Mouse (Mus musculus): Measurements from ENCODE around the gene Dis3l2. TPM values are rescaled to one million over a fixed set of nuclear protein-coding genes. Genes with fewer than 3 reads are reported as not detected.
A peak's percentile ranks its signal among the peaks of the same experiment; 100 is the strongest.

Gene Dis3l2
- total and polyA plus RNA-seq, 3 experiments = 12.4 to 17.4 (median 16.5) TPM

- no peak for TF ChIP-seq POLR2AphosphoS2 (IDR thresholded peaks at IDR 0.05; ENCODE audit: low read depth, low read length)
- TF ChIP-seq CTCF (conservative IDR thresholded peaks at IDR 0.05 in 1 of 2, IDR thresholded peaks at IDR 0.05 in 1 of 2; ENCODE audit: low read depth in 2 of 2, low read length in 2 of 2) = peak in 1 of 2 experiments; percentile 23; a peak in 1 of 4 replicates
- TF ChIP-seq MEF2A (IDR thresholded peaks at IDR 0.05; ENCODE audit: borderline replicate concordance, low read depth, low read length) = no peak
These were observed 383.4 kb downstream of the Dis3l2 start for GRCm38 (mm10) chr1:87086964-87087363.

GRCm38 (mm10) chr1:87089251-87089650 is 385.6 kb downstream of the Dis3l2 start:
- Histone ChIP-seq H3K4me3 (replicated peaks in 1 of 3; ENCODE audit: low read depth in 2 of 3, low read length in 2 of 3, poor library complexity in 1 of 3) (no peak overlapping the region), H3K9ac (ENCODE audit: insufficient read depth, low read depth) (no peak overlapping the region), H3K36me3 (replicated peaks in 1 of 2; ENCODE audit: control insufficient read depth in 1 of 2, insufficient read depth in 1 of 2, low read length in 1 of 2) (no peaks in the 10 kb centered on the region), H3K4me2 (ENCODE audit: insufficient read depth, low read depth, poor library complexity, severe bottlenecking) (no peak overlapping the region), H3K79me2 (replicated peaks; ENCODE audit: control insufficient read depth, extremely low read depth, insufficient read depth, poor library complexity, severe bottlenecking) (no peaks in the 10 kb centered on the region), H3K4me1 (ENCODE audit: control insufficient read depth in 1 of 2, insufficient read depth in 2 of 2) (no peaks in the 10 kb centered on the region), H3K27me3 (replicated peaks) (peaks cover 2% of the 10 kb centered on the region), H3K9me3 (replicated peaks; ENCODE audit: low read length) (no peaks in the 10 kb centered on the region), H3K27ac (ENCODE audit: insufficient read depth, low read depth) (no peak overlapping the region)
- no peak for DNase-seq (ENCODE audit: extremely low read depth)
- dilution Hi-C loops (cut with MboI; ENCODE audit: extremely low pct_ligation_motif_present, extremely low pct_unique_long_range_greater_than_20kb, low sequenced_read_pairs) = no loop called here
- TF ChIP-seq ZMIZ1 (IDR thresholded peaks at IDR 0.05; ENCODE audit: low read depth, low read length) = no peak
- TF ChIP-seq SIN3A (IDR thresholded peaks at IDR 0.05; ENCODE audit: low read length) = no peak
- in situ Hi-C loops (cut with MboI; ENCODE audit: low pct_ligation_motif_present, low pct_unique_long_range_greater_than_20kb, low sequenced_read_pairs) = no loop called here

More at GRCm38 (mm10) chr1:87086964-87087363, 383.4 kb downstream of the Dis3l2 start:
- no peak for DNase-seq (ENCODE audit: extremely low read depth)
- peaks cover 2% of the 10 kb centered on the region for H3K27me3 ChIP-seq (replicated peaks)
- no peaks in the 10 kb centered on the region for H3K4me1 ChIP-seq (ENCODE audit: control insufficient read depth in 1 of 2, insufficient read depth in 2 of 2)
- no peaks in the 10 kb centered on the region for H3K79me2 ChIP-seq (replicated peaks; ENCODE audit: control insufficient read depth, extremely low read depth, insufficient read depth, poor library complexity, severe bottlenecking)
- no peaks in the 10 kb centered on the region for H3K36me3 ChIP-seq (replicated peaks in 1 of 2; ENCODE audit: control insufficient read depth in 1 of 2, insufficient read depth in 1 of 2, low read length in 1 of 2)
- no peak overlapping the region for H3K4me3 ChIP-seq (replicated peaks in 1 of 3; ENCODE audit: low read depth in 2 of 3, low read length in 2 of 3, poor library complexity in 1 of 3)
- dilution Hi-C loops (cut with MboI; ENCODE audit: extremely low pct_ligation_motif_present, extremely low pct_unique_long_range_greater_than_20kb, low sequenced_read_pairs) (no loop called here), in situ Hi-C loops (cut with MboI; ENCODE audit: low pct_ligation_motif_present, low pct_unique_long_range_greater_than_20kb, low sequenced_read_pairs) (no loop called here)
- no peak overlapping the region for H3K27ac ChIP-seq (ENCODE audit: insufficient read depth, low read depth)
- H3K4me2 ChIP-seq (ENCODE audit: insufficient read depth, low read depth, poor library complexity, severe bottlenecking) = no peak overlapping the region
- no peaks in the 10 kb centered on the region for H3K9me3 ChIP-seq (replicated peaks; ENCODE audit: low read length)
- no peak overlapping the region for H3K9ac ChIP-seq (ENCODE audit: insufficient read depth, low read depth)

DNA sequence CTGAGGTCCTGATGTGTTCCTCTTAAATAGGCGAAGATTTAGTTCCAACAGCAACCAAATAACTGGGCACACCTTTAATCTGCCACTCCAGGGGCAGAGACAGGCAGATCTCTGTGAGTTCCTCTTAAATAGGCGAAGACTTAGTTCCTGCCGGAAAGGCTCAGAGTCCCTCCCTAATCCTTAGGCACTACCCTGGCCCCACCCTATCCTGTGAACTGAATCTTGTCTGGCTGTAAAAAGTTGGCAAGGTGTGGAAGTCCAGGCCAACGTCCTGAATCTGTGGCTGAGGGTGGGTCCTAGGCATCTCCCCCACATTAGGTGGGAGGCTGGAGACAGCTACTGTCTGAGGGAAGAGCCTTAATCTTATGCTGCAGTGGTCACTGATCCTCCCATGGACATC is 386.2 kb downstream of the Dis3l2 start, which contains the start of gene Alppl2:
Gene Alppl2, minus strand, starts transcription at position 101 of the 400 bp plus-strand sequence.
- peaks cover 5% of the 10 kb centered on the region for H3K27me3 ChIP-seq (replicated peaks)
- no peak within 1 kb of the TSS for H3K9ac ChIP-seq (ENCODE audit: insufficient read depth, low read depth)
- H3K79me2 ChIP-seq (replicated peaks; ENCODE audit: control insufficient read depth, extremely low read depth, insufficient read depth, poor library complexity, severe bottlenecking) = no peaks in the 10 kb centered on the region
- no peaks in the 10 kb centered on the region for H3K36me3 ChIP-seq (replicated peaks in 1 of 2; ENCODE audit: control insufficient read depth in 1 of 2, insufficient read depth in 1 of 2, low read length in 1 of 2)
- TF ChIP-seq NELFE (IDR thresholded peaks at IDR 0.05; ENCODE audit: low read depth, low read length) (no peak), ZNF384 (IDR thresholded peaks at IDR 0.05; ENCODE audit: low read depth, low read length) (no peak), CHD1 (IDR thresholded peaks at IDR 0.05; ENCODE audit: low read depth, low read length) (no peak), MAFK (IDR thresholded peaks at IDR 0.05; ENCODE audit: insufficient replicate concordance, low read length) (no peak), ETS1 (conservative IDR thresholded peaks at IDR 0.05; ENCODE audit: low read depth, low read length) (no peak), JUN (IDR thresholded peaks at IDR 0.05; ENCODE audit: insufficient read depth, low read depth, low read length) (no peak), TCF12 (IDR thresholded peaks at IDR 0.05; ENCODE audit: low read depth, low read length) (no peak), JUND (conservative IDR thresholded peaks at IDR 0.05; ENCODE audit: low read depth, low read length) (no peak), UBTF (IDR thresholded peaks at IDR 0.05; ENCODE audit: low read depth, low read length) (no peak), SIN3A (IDR thresholded peaks at IDR 0.05; ENCODE audit: low read length) (no peak), ELF1 (IDR thresholded peaks at IDR 0.05; ENCODE audit: low read depth, low read length) (no peak), PAX5 (IDR thresholded peaks at IDR 0.05; ENCODE audit: low read length) (no peak), MEF2A (IDR thresholded peaks at IDR 0.05; ENCODE audit: borderline replicate concordance, low read depth, low read length) (no peak), SMC3 (IDR thresholded peaks at IDR 0.05; ENCODE audit: low read depth, low read length) (no peak), GABPA (IDR thresholded peaks at IDR 0.05; ENCODE audit: insufficient replicate concordance, low read depth, low read length) (no peak), NRF1 (IDR thresholded peaks at IDR 0.05; ENCODE audit: low read depth, low read length) (no peak), MAZ (IDR thresholded peaks at IDR 0.05; ENCODE audit: low read depth, low read length) (no peak), HCFC1 (IDR thresholded peaks at IDR 0.05; ENCODE audit: low read depth, low read length) (no peak)
- H3K4me1 ChIP-seq (ENCODE audit: control insufficient read depth in 1 of 2, insufficient read depth in 2 of 2) = no peaks in the 10 kb centered on the region
- in situ Hi-C loops (cut with MboI; ENCODE audit: low pct_ligation_motif_present, low pct_unique_long_range_greater_than_20kb, low sequenced_read_pairs) = no loop called here
- no peak within 1 kb of the TSS for H3K4me2 ChIP-seq (ENCODE audit: insufficient read depth, low read depth, poor library complexity, severe bottlenecking)
- H3K9me3 ChIP-seq (replicated peaks; ENCODE audit: low read length) = no peaks in the 10 kb centered on the region
- dilution Hi-C loops (cut with MboI; ENCODE audit: extremely low pct_ligation_motif_present, extremely low pct_unique_long_range_greater_than_20kb, low sequenced_read_pairs) = no loop called here
- no peak for DNase-seq (ENCODE audit: extremely low read depth)
- no peak within 1 kb of the TSS for H3K4me3 ChIP-seq (replicated peaks in 1 of 3; ENCODE audit: low read depth in 2 of 3, low read length in 2 of 3, poor library complexity in 1 of 3)
- H3K27ac ChIP-seq (ENCODE audit: insufficient read depth, low read depth) = no peak within 1 kb of the TSS

Measured in CH12.LX (cell line).